Mouse (Mus musculus) adrenal gland, adult 8-10 months (tissue): ENCODE measurements around the gene Smarca5. TPM values are rescaled to one million over a fixed set of nuclear protein-coding genes. Genes with fewer than 3 reads are reported as not detected.

Experiments used
- DNase-seq: peaks from one replicate; pipeline ENCODE4 v3.0.0; 2022
- total RNA-seq, 4 experiments: library from RNA; stranded (reverse); gene quantifications; 2 replicates each; pipeline ENCODE4 v1.2.4; 2022

Gene Smarca5
- total RNA-seq, 4 experiments from 2014 or later, result 64.8 to 83.0 (median 76.3) TPM

DNA sequence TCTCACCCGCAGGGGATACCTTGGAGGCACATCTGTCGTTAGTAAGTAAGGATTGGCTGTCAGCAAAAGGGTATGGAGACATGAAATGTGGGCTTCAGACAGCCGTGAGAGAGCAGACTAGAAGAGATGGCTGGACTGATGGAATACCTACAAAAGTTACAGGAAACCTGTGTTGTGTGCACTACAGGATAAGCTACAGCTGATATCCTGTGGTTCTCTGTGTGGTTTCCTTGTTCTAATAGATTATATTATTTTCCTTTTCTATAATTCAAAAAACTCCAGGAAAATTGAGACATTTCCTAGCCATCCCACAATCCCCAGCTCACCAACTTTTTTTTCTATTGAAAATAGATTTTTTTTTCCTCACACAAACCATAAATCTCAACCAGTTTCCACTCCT, 75.8 kb downstream of the Smarca5 start:
- DNase-seq, result no peak

DNA sequence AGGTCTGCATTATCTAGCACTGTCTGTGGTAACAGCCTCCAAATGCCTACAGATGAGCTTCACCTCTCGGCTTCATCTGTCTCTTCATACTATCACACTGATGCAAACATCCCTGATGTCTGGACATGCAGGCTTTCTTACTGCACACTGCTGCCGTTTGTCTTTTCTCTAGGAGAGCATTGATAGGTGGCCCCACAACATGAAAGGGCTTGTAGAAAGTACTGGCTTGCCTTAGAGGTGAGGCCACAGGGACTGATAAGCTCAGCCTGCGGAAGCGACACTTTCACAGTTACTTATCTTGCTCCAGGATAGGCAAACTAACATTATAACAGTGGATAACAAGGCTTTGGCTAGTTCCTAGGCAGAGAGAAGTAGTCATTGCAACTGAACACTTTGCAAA, 78.2 kb downstream of the Smarca5 start:
- no peak for DNase-seq

DNA sequence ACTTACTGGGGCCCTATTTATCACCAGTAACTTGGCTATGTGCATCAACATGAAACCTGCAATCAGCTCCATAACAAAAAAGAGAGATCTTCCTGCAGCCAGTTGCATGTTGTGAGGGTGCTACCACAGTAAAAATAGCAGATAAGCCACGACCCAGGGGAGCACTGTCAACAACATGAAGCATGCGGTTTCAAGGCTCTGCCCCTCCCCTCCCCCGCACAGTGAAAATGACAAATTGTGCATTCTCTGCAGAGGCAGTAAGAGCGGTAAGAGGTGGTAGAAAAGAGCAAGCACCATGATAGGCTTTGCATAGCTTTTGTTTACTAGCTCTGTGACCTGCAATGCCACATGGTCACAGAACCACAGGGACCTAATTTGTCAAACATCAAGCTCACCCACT, 81.7 kb downstream of the Smarca5 start:
- DNase-seq, result peak; percentile 4

Other genes with a start within 250 kb of the Smarca5 start
- under 1 TPM in 1 of 4 experiments, not detected in 3; 0.17 TPM for gene Gypa, start 245.7 kb downstream of the Smarca5 start, total RNA-seq
- not detected for gene Frem3, start 128.4 kb downstream of the Smarca5 start, total RNA-seq
- 10 to 100 TPM; 20.6 to 28.4 (median 22.0) TPM for gene Gab1, start 141.0 kb upstream of the Smarca5 start, total RNA-seq